Mouse (Mus musculus) stomach, embryonic 14.5 days (tissue): ENCODE results near the gene Fbxl22. TPM values are rescaled to one million over a fixed set of nuclear protein-coding genes. Genes with fewer than 3 reads are reported as not detected.
A peak's percentile ranks its signal among the peaks of the same experiment; 100 is the strongest.

Experiments
- ATAC-seq: fragments of 200-750 bp; cut with Nextera tagmentation; 2 replicates; pipeline ENCODE4 v1.8.0; 2017; ENCODE audit warnings: low read depth, moderate TSS enrichment; ENCODE audit not compliant: insufficient number of reproducible peaks, insufficient read depth, low FRiP score
- H3K27ac ChIP-seq: fragments of 300-500 bp; sonication (generic); 2 replicates; pipeline ENCODE4 v1.5.1; 2014; ENCODE audit warnings: mild to moderate bottlenecking, low read length, moderate library complexity, mixed read lengths
- H3K27me3 ChIP-seq: fragments of 300-500 bp; sonication (generic); 2 replicates; pipeline ENCODE4 v1.6.1; 2014; ENCODE audit warnings: low read length, control low read depth, mixed read lengths; ENCODE audit not compliant: control insufficient read depth, insufficient read depth
- H3K36me3 ChIP-seq: fragments of 300-500 bp; sonication (generic); 2 replicates; pipeline ENCODE4 v1.6.1; 2014; ENCODE audit warnings: mild to moderate bottlenecking, control low read depth, low read length, moderate library complexity, mixed read lengths; ENCODE audit not compliant: control insufficient read depth, insufficient read depth
- H3K4me1 ChIP-seq: fragments of 300-500 bp; sonication (generic); 2 replicates; pipeline ENCODE4 v1.6.1; 2014; ENCODE audit warnings: low read length, control low read depth, mixed read lengths; ENCODE audit not compliant: control insufficient read depth, insufficient read depth
- H3K4me2 ChIP-seq: fragments of 300-500 bp; sonication (generic); replicated peaks from 2 replicates; pipeline ENCODE4 v1.6.1; 2014; ENCODE audit warnings: low read depth, low read length, control low read depth
- H3K4me3 ChIP-seq: fragments of 300-500 bp; sonication (generic); 2 replicates; pipeline ENCODE4 v1.5.1; 2014; ENCODE audit warnings: low read depth, low read length, control low read depth
- H3K9ac ChIP-seq: fragments of 300-500 bp; sonication (generic); replicated peaks from 2 replicates; pipeline ENCODE4 v1.6.1; 2014; ENCODE audit warnings: low read depth, mild to moderate bottlenecking, control low read depth, low read length, moderate library complexity, mixed read lengths
- H3K9me3 ChIP-seq: fragments of 300-500 bp; sonication (generic); 2 replicates; pipeline ENCODE4 v1.6.1; 2016; ENCODE audit warnings: low read depth, low read length, control low read depth; ENCODE audit not compliant: control insufficient read depth
- WGBS: fragments of 180-500 bp; shearing (Covaris S2); extraction: QIAGEN DNeasy Blood & Tissue Kit; methylation state at CpG from one replicate; pipeline ENCODE4 v1.1.7; 2014; 5-methylcytosine and 5-hydroxymethylcytosine counted together
- polyA plus RNA-seq: library from polyadenylated mRNA; unstranded; fragments of >200 nt; fragmentation: Nextera tagmentation; extraction: Ambion mirVana; gene quantifications from 2 replicates; pipeline ENCODE4 v1.2.1, GENCODE M21; 2014

The Fbxl22 gene
- polyA plus RNA-seq, 1 experiment from 2014 or later = 21.5 TPM

GRCm38 (mm10) chr9:66512351-66512671 lies 2.1 kb downstream of the Fbxl22 start:
- Histone ChIP-seq H3K27me3 (no peaks in the 10 kb centered on the region), H3K4me2 (peak overlapping the region; percentile 90), H3K27ac (peak overlapping the region; percentile 96), H3K36me3 (peaks cover 27% of the 10 kb centered on the region; the same call in 1 of the 2 replicates), H3K4me1 (peaks cover 25% of the 10 kb centered on the region), H3K9ac (peak overlapping the region; percentile 74), H3K9me3 (no peaks in the 10 kb centered on the region), H3K4me3 (peak overlapping the region; percentile 50)
- WGBS = 0% methylated on average over 8 of the region's 8 CpGs
- ATAC-seq = peak; percentile 83

- no peaks in the 10 kb centered on the region for H3K9me3 ChIP-seq
- under 1% methylated on average over 78 of the region's 78 CpGs for WGBS
- ATAC-seq = peak; percentile 90
- H3K4me2 ChIP-seq = peak overlapping the region; percentile 90
- H3K36me3 ChIP-seq = peaks cover 26% of the 10 kb centered on the region; the same call in 1 of the 2 replicates
- peak overlapping the region; percentile 50 for H3K4me3 ChIP-seq
- H3K27ac ChIP-seq = peak overlapping the region; percentile 96
- peaks cover 25% of the 10 kb centered on the region for H3K4me1 ChIP-seq
- H3K27me3 ChIP-seq = no peaks in the 10 kb centered on the region
- H3K9ac ChIP-seq = peak overlapping the region; percentile 74
Measured at GRCm38 (mm10) chr9:66511580-66512350, 2.6 kb downstream of the Fbxl22 start.

- WGBS = 5% methylated on average over 2 of the region's 2 CpGs
- ATAC-seq = no peak
- Histone ChIP-seq H3K27me3 (no peaks in the 10 kb centered on the region), H3K27ac (peak overlapping the region; percentile 96), H3K9ac (peak overlapping the region; percentile 74; the same call in 1 of the 2 replicates), H3K36me3 (peaks cover 24% of the 10 kb centered on the region; the same call in 1 of the 2 replicates), H3K4me1 (peaks cover 25% of the 10 kb centered on the region), H3K4me2 (peak overlapping the region; percentile 90), H3K4me3 (peak overlapping the region; percentile 50), H3K9me3 (no peaks in the 10 kb centered on the region)
Measured at GRCm38 (mm10) chr9:66510944-66511343, 3.4 kb downstream of the Fbxl22 start.

GRCm38 (mm10) chr9:66510351-66510841 lies 4.0 kb downstream of the Fbxl22 start:
- Histone ChIP-seq H3K36me3 (peaks cover 20% of the 10 kb centered on the region; the same call in 1 of the 2 replicates), H3K4me3 (no peak overlapping the region), H3K9me3 (no peaks in the 10 kb centered on the region), H3K9ac (no peak overlapping the region), H3K27ac (peak overlapping the region; percentile 33; the same call in 1 of the 2 replicates), H3K4me1 (peaks cover 25% of the 10 kb centered on the region), H3K27me3 (no peaks in the 10 kb centered on the region), H3K4me2 (peak overlapping the region; percentile 90; the same call in 1 of the 2 replicates)
- ATAC-seq = no peak
- WGBS = 78% methylated on average over 7 of the region's 7 CpGs

- no peak overlapping the region for H3K4me2 ChIP-seq
- no peak overlapping the region for H3K27ac ChIP-seq
- H3K4me3 ChIP-seq = no peak overlapping the region
- no peak overlapping the region for H3K9ac ChIP-seq
- H3K36me3 ChIP-seq = peaks cover 20% of the 10 kb centered on the region
- peaks cover 15% of the 10 kb centered on the region for H3K4me1 ChIP-seq
- ATAC-seq = no peak
- H3K9me3 ChIP-seq = no peaks in the 10 kb centered on the region
- 78% methylated on average over 4 of the region's 4 CpGs for WGBS
- no peaks in the 10 kb centered on the region for H3K27me3 ChIP-seq
Measured at GRCm38 (mm10) chr9:66508890-66509399, 5.4 kb downstream of the Fbxl22 start.

GRCm38 (mm10) chr9:66507684-66508083 lies 6.7 kb downstream of the Fbxl22 start:
- Histone ChIP-seq H3K9ac (no peak overlapping the region), H3K9me3 (no peaks in the 10 kb centered on the region), H3K27me3 (no peaks in the 10 kb centered on the region), H3K4me2 (no peak overlapping the region), H3K4me3 (no peak overlapping the region), H3K27ac (no peak overlapping the region), H3K36me3 (peaks cover 20% of the 10 kb centered on the region), H3K4me1 (peaks cover 8% of the 10 kb centered on the region)
- no peak for ATAC-seq
- 71% methylated on average over 3 of the region's 3 CpGs for WGBS

- no peaks in the 10 kb centered on the region for H3K27me3 ChIP-seq
- H3K4me3 ChIP-seq = no peak overlapping the region
- no peak overlapping the region for H3K27ac ChIP-seq
- no peaks in the 10 kb centered on the region for H3K9me3 ChIP-seq
- peaks cover 6% of the 10 kb centered on the region for H3K4me1 ChIP-seq
- no peak overlapping the region for H3K4me2 ChIP-seq
- H3K36me3 ChIP-seq = peaks cover 31% of the 10 kb centered on the region
- no peak overlapping the region for H3K9ac ChIP-seq
- ATAC-seq = no peak
Measured at GRCm38 (mm10) chr9:66506424-66506823, 8.0 kb downstream of the Fbxl22 start.

GRCm38 (mm10) chr9:66506011-66506410 lies 8.4 kb downstream of the Fbxl22 start:
- Histone ChIP-seq H3K36me3 (peaks cover 35% of the 10 kb centered on the region), H3K9me3 (no peaks in the 10 kb centered on the region), H3K27ac (no peak overlapping the region), H3K27me3 (no peaks in the 10 kb centered on the region), H3K4me2 (no peak overlapping the region), H3K4me3 (no peak overlapping the region), H3K9ac (no peak overlapping the region), H3K4me1 (peaks cover 6% of the 10 kb centered on the region)
- no peak for ATAC-seq
- 83% methylated on average over 4 of the region's 4 CpGs for WGBS
